Mouse (Mus musculus) liver, embryonic 14 days (tissue): Measurements from ENCODE around the gene Hist1h3e. TPM values are rescaled to one million over a fixed set of nuclear protein-coding genes. Genes with fewer than 3 reads are reported as not detected.

ENCODE experiments used
- polyA plus RNA-seq: library from polyadenylated mRNA; depleted of rRNA; stranded (reverse); fragments of >200 nt; gene quantifications from 2 replicates; pipeline ENCODE4 v1.2.3, GENCODE M21; 2012; rRNA removed

Hist1h3e gene
- 24.2 and 24.8 TPM in 2 replicates for polyA plus RNA-seq

GRCm38 (mm10) chr13:23561883-23562659 lies at the start of gene Hist1h3e:
TSS of gene Hist1h3e (minus strand) at chr13:23562369.

GRCm38 (mm10) chr13:23581408-23582218 lies 19.4 kb upstream of the Hist1h3e start, which contains the start of gene Hist1h4d:
TSS of gene Hist1h4d (plus strand) at chr13:23581598.

GRCm38 (mm10) chr13:23575271-23575851 lies 13.2 kb upstream of the Hist1h3e start, which contains the start of gene Hist1h3d:
TSS of gene Hist1h3d (plus strand) at chr13:23575763.

GRCm38 (mm10) chr13:23573898-23574524 lies 11.8 kb upstream of the Hist1h3e start, which contains the start of the genes Hist1h2bf and Hist1h2ad:
TSS of gene Hist1h2bf (minus strand) at chr13:23574196.
TSS of gene Hist1h2ad (plus strand) at chr13:23574381.

GRCm38 (mm10) chr13:23571022-23571503 lies 8.9 kb upstream of the Hist1h3e start, which contains the start of the genes Hist1h2ae and Hist1h2bg:
TSS of gene Hist1h2ae (minus strand) at chr13:23571220.
TSS of gene Hist1h2bg (plus strand) at chr13:23571396.

GRCm38 (mm10) chr13:23552962-23553361 lies 9.2 kb downstream of the Hist1h3e start, which contains the start of gene Hist1h1d:
TSS of gene Hist1h1d (plus strand) at chr13:23553262.

GRCm38 (mm10) chr13:23551146-23551834 lies 10.9 kb downstream of the Hist1h3e start, which contains the start of gene Hist1h4f:
TSS of gene Hist1h4f (minus strand) at chr13:23551648.

GRCm38 (mm10) chr13:23543965-23544786 lies 18.0 kb downstream of the Hist1h3e start, which contains the start of gene Hist1h3f:
TSS of gene Hist1h3f (plus strand) at chr13:23544052.

GRCm38 (mm10) chr13:23542999-23543607 lies 19.1 kb downstream of the Hist1h3e start, which contains the start of gene Hist1h2bh:
TSS of gene Hist1h2bh (minus strand) at chr13:23543392.

GRCm38 (mm10) chr13:23535137-23536075 lies 26.8 kb downstream of the Hist1h3e start, which contains the start of gene Hist1h3g:
TSS of gene Hist1h3g (plus strand) at chr13:23535422.

GRCm38 (mm10) chr13:23533560-23534367 lies 28.4 kb downstream of the Hist1h3e start, which contains the start of gene Hist1h2af:
TSS of gene Hist1h2af (plus strand) at chr13:23533906.

GRCm38 (mm10) chr13:23530901-23531875 lies 31.0 kb downstream of the Hist1h3e start, which contains the start of gene Hist1h4h:
TSS of gene Hist1h4h (plus strand) at chr13:23531050.

